In genomic region chr3:119996258-119996988, GRCm38 (mm10) we compare ENCODE assay signal across 15 mouse cellular contexts.
A peak's percentile ranks its signal among the peaks of the same experiment; 100 is the strongest.
DNase-seq lines count a peak whose midpoint lies in the region; ATAC-seq and TF ChIP-seq lines count a peak whose summit lies in the region.
"Had no signal": no experiment of that assay in that cellular context is flagged by ENCODE, and none has a peak within 500 bp of the region (broad histone marks: within the 10 kb centered on the region; RNA-seq: fewer than 3 reads in every experiment).

No protein-coding gene starts in this region.

- H3K27ac ChIP-seq in hindbrain, postnatal 0 days: no peak overlapping the region
- H3K27ac ChIP-seq in hindbrain, embryonic 16.5 days (ENCODE audit: low read depth, low read length): no peak overlapping the region
- no peak overlapping the region for H3K27ac ChIP-seq in midbrain, postnatal 0 days (ENCODE audit: low read depth, low read length)
- no peak overlapping the region for H3K27ac ChIP-seq in midbrain, embryonic 10.5 days (replicated peaks)
- H3K27ac ChIP-seq: embryonic facial prominence, embryonic 10.5 days; gastrocnemius, adult 2 months; hindbrain, embryonic 10.5 days; macrophage had no signal

- WGBS in hindbrain, postnatal 0 days: 46% methylated on average over 9 of the region's 9 CpGs
- 55% methylated on average over 9 of the region's 9 CpGs for WGBS in hindbrain, embryonic 16.5 days
- 43% methylated on average over 9 of the region's 9 CpGs for WGBS in midbrain, postnatal 0 days
- WGBS in midbrain, embryonic 10.5 days: 79% methylated on average over 9 of the region's 9 CpGs

- H3K9ac ChIP-seq in hindbrain, postnatal 0 days (replicated peaks; ENCODE audit: low read length): no peak overlapping the region
- H3K9ac ChIP-seq in hindbrain, embryonic 16.5 days (ENCODE audit: low read depth, low read length): no peak overlapping the region
- H3K9ac ChIP-seq in midbrain, postnatal 0 days (replicated peaks; ENCODE audit: low read length, poor library complexity, severe bottlenecking): no peak overlapping the region

- peak; percentile 44; the same call in 1 of the 2 replicates for ATAC-seq in frontal cortex, adult (ENCODE audit: low TSS enrichment)
- no peak for ATAC-seq in hindbrain, postnatal 0 days
- no peak for ATAC-seq in hindbrain, embryonic 16.5 days
- ATAC-seq in midbrain, postnatal 0 days (ENCODE audit: low FRiP score): no peak

- DNase-seq in frontal cortex, postnatal 36 days (ENCODE audit: low spot score in 2 of 2): no peak
- peak; percentile 8 for DNase-seq in hindbrain, postnatal 0 days (ENCODE audit: low spot score)
- DNase-seq in midbrain, postnatal 0 days (ENCODE audit: low spot score): no peak
- no peak for DNase-seq in midbrain, embryonic 10.5 days (ENCODE audit: low spot score)
- no peak for DNase-seq in adrenal gland, postnatal 10 days
- no peak for DNase-seq in urinary bladder, postnatal 10 days (ENCODE audit: low spot score)
- DNase-seq: kidney, adult 8-10 months; thymus, postnatal 25 days had no signal

- H3K4me1 ChIP-seq in hindbrain, postnatal 0 days (ENCODE audit: insufficient read depth, low read length): peaks cover 3% of the 10 kb centered on the region; the same call in 1 of the 2 replicates
- no peaks in the 10 kb centered on the region for H3K4me1 ChIP-seq in hindbrain, embryonic 16.5 days (ENCODE audit: control insufficient read depth, insufficient read depth, low read depth, low read length)
- H3K4me1 ChIP-seq in midbrain, postnatal 0 days (ENCODE audit: insufficient read depth, low read length): no peaks in the 10 kb centered on the region
- H3K4me1 ChIP-seq in midbrain, embryonic 10.5 days: no peaks in the 10 kb centered on the region

- H3K36me3 ChIP-seq in hindbrain, postnatal 0 days (ENCODE audit: insufficient read depth, low read length): no peaks in the 10 kb centered on the region
- no peaks in the 10 kb centered on the region for H3K36me3 ChIP-seq in hindbrain, embryonic 16.5 days (ENCODE audit: control insufficient read depth, insufficient read depth, low read length)
- no peaks in the 10 kb centered on the region for H3K36me3 ChIP-seq in midbrain, postnatal 0 days (ENCODE audit: insufficient read depth, low read length)
- H3K36me3 ChIP-seq in midbrain, embryonic 10.5 days: no peaks in the 10 kb centered on the region
- H3K36me3 ChIP-seq: embryonic facial prominence, embryonic 10.5 days; hindbrain, embryonic 10.5 days had no signal

- no peak overlapping the region for H3K4me2 ChIP-seq in hindbrain, postnatal 0 days (ENCODE audit: low read depth, low read length)
- no peak overlapping the region for H3K4me2 ChIP-seq in hindbrain, embryonic 16.5 days (ENCODE audit: low read length)
- H3K4me2 ChIP-seq in midbrain, postnatal 0 days (ENCODE audit: low read depth, low read length, poor library complexity, severe bottlenecking): no peak overlapping the region
- H3K4me2 ChIP-seq: liver, embryonic 11.5 days had no signal

- H3K9me3 ChIP-seq in hindbrain, postnatal 0 days (ENCODE audit: low read length): no peaks in the 10 kb centered on the region
- H3K9me3 ChIP-seq in hindbrain, embryonic 16.5 days (ENCODE audit: control insufficient read depth, low read length): no peaks in the 10 kb centered on the region
- no peaks in the 10 kb centered on the region for H3K9me3 ChIP-seq in midbrain, postnatal 0 days (ENCODE audit: low read length)
- H3K9me3 ChIP-seq in midbrain, embryonic 10.5 days (replicated peaks): no peaks in the 10 kb centered on the region
- H3K9me3 ChIP-seq: embryonic facial prominence, embryonic 10.5 days; hindbrain, embryonic 10.5 days had no signal

- peak; percentile 15; the same call in 1 of the 2 replicates for TF ChIP-seq CTCF in hindbrain, postnatal 0 days (IDR thresholded peaks at IDR 0.05; ENCODE audit: low read depth)
- peak; percentile 58 for TF ChIP-seq CTCF in midbrain, postnatal 0 days (IDR thresholded peaks at IDR 0.05)

- H3K4me3 ChIP-seq in hindbrain, postnatal 0 days (ENCODE audit: low read length): no peak overlapping the region
- no peak overlapping the region for H3K4me3 ChIP-seq in hindbrain, embryonic 16.5 days (ENCODE audit: low read length)
- H3K4me3 ChIP-seq in midbrain, postnatal 0 days (ENCODE audit: low read depth, low read length): no peak overlapping the region
- H3K4me3 ChIP-seq in midbrain, embryonic 10.5 days: no peak overlapping the region
- H3K4me3 ChIP-seq: embryonic facial prominence, embryonic 10.5 days; gastrocnemius, adult 2 months; hindbrain, embryonic 10.5 days had no signal

- H3K27me3 ChIP-seq in hindbrain, postnatal 0 days (ENCODE audit: insufficient read depth, low read length): no peaks in the 10 kb centered on the region
- no peaks in the 10 kb centered on the region for H3K27me3 ChIP-seq in hindbrain, embryonic 16.5 days (replicated peaks; ENCODE audit: control insufficient read depth, insufficient read depth, low read length)
- no peaks in the 10 kb centered on the region for H3K27me3 ChIP-seq in midbrain, postnatal 0 days (ENCODE audit: insufficient read depth, low read length)
- no peaks in the 10 kb centered on the region for H3K27me3 ChIP-seq in midbrain, embryonic 10.5 days (ENCODE audit: low read depth, poor library complexity, severe bottlenecking)
